Mouse (Mus musculus): ENCODE data around the gene Tph1. TPM values are rescaled to one million over a fixed set of nuclear protein-coding genes. Genes with fewer than 3 reads are reported as not detected.

Gene Tph1
- 0.61 TPM in 1 of 2 replicates, not detected in the other for polyA plus RNA-seq (2014; fragmentation: Nextera tagmentation; extraction: Ambion mirVana)

- Histone ChIP-seq H3K4me1 (replicated peaks; ENCODE audit: control insufficient read depth, insufficient read depth, low read length) (no peaks in the 10 kb centered on the region), H3K36me3 (ENCODE audit: control insufficient read depth, insufficient read depth, low read length) (no peaks in the 10 kb centered on the region), H3K27ac (ENCODE audit: low read depth, low read length) (no peak within 1 kb of the TSS), H3K9ac (ENCODE audit: low read depth, low read length) (0 out of 2 replicates have a peak within 1 kb of the TSS, but pooled peaks have one; percentile 4), H3K27me3 (ENCODE audit: control insufficient read depth, insufficient read depth, low read length) (no peaks in the 10 kb centered on the region; the same call in 1 of the 2 replicates), H3K9me3 (ENCODE audit: control insufficient read depth, low read length) (no peaks in the 10 kb centered on the region), H3K4me2 (replicated peaks; ENCODE audit: low read depth, low read length) (no peak within 1 kb of the TSS), H3K4me3 (ENCODE audit: low read depth, low read length) (no peak within 1 kb of the TSS)
- ATAC-seq (ENCODE audit: low FRiP score), result no peak
- no peak for DNase-seq (ENCODE audit: low spot score)
- WGBS, result 67% methylated on average over 10 of the region's 10 CpGs
These were observed at the start of gene Tph1 for GRCm38 (mm10) chr7:46672160-46672672. Tph1 (minus strand) TSS chr7:46672537.

- ATAC-seq (ENCODE audit: low FRiP score), result no peak
- WGBS, result 77% methylated on average over 9 of the region's 9 CpGs
These were observed 48.1 kb upstream of the Tph1 start for GRCm38 (mm10) chr7:46720460-46720859.

GRCm38 (mm10) chr7:46719526-46719925 lies 47.2 kb upstream of the Tph1 start:
- no peaks in the 10 kb centered on the region for H3K27me3 ChIP-seq (ENCODE audit: control insufficient read depth, insufficient read depth, low read length)
- H3K36me3 ChIP-seq (ENCODE audit: control insufficient read depth, insufficient read depth, low read length), result no peaks in the 10 kb centered on the region
- DNase-seq (ENCODE audit: low spot score), result no peak
- no peak overlapping the region for H3K27ac ChIP-seq (ENCODE audit: low read depth, low read length)
- no peak overlapping the region for H3K4me2 ChIP-seq (replicated peaks; ENCODE audit: low read depth, low read length)
- ATAC-seq (ENCODE audit: low FRiP score), result no peak
- H3K9ac ChIP-seq (ENCODE audit: low read depth, low read length), result no peak overlapping the region
- no peaks in the 10 kb centered on the region for H3K9me3 ChIP-seq (ENCODE audit: control insufficient read depth, low read length)
- no peaks in the 10 kb centered on the region for H3K4me1 ChIP-seq (replicated peaks; ENCODE audit: control insufficient read depth, insufficient read depth, low read length)
- H3K4me3 ChIP-seq (ENCODE audit: low read depth, low read length), result no peak overlapping the region
- 85% methylated on average over 7 of the region's 7 CpGs for WGBS

More at GRCm38 (mm10) chr7:46720460-46720859, 48.1 kb upstream of the Tph1 start:
- DNase-seq (ENCODE audit: low spot score), result no peak
- Histone ChIP-seq H3K9ac (ENCODE audit: low read depth, low read length) (no peak overlapping the region), H3K4me1 (replicated peaks; ENCODE audit: control insufficient read depth, insufficient read depth, low read length) (no peaks in the 10 kb centered on the region), H3K27ac (ENCODE audit: low read depth, low read length) (no peak overlapping the region), H3K4me2 (replicated peaks; ENCODE audit: low read depth, low read length) (no peak overlapping the region), H3K4me3 (ENCODE audit: low read depth, low read length) (no peak overlapping the region), H3K9me3 (ENCODE audit: control insufficient read depth, low read length) (no peaks in the 10 kb centered on the region), H3K36me3 (ENCODE audit: control insufficient read depth, insufficient read depth, low read length) (no peaks in the 10 kb centered on the region), H3K27me3 (ENCODE audit: control insufficient read depth, insufficient read depth, low read length) (no peaks in the 10 kb centered on the region)

- ATAC-seq (ENCODE audit: low FRiP score), result no peak
- Histone ChIP-seq H3K4me2 (replicated peaks; ENCODE audit: low read depth, low read length) (no peak overlapping the region), H3K27me3 (ENCODE audit: control insufficient read depth, insufficient read depth, low read length) (no peaks in the 10 kb centered on the region), H3K36me3 (ENCODE audit: control insufficient read depth, insufficient read depth, low read length) (no peaks in the 10 kb centered on the region), H3K9me3 (ENCODE audit: control insufficient read depth, low read length) (no peaks in the 10 kb centered on the region), H3K4me3 (ENCODE audit: low read depth, low read length) (no peak overlapping the region), H3K27ac (ENCODE audit: low read depth, low read length) (no peak overlapping the region), H3K9ac (ENCODE audit: low read depth, low read length) (no peak overlapping the region), H3K4me1 (replicated peaks; ENCODE audit: control insufficient read depth, insufficient read depth, low read length) (no peaks in the 10 kb centered on the region)
- DNase-seq (ENCODE audit: low spot score), result no peak
- 84% methylated on average over 7 of the region's 7 CpGs for WGBS
These were observed 46.4 kb upstream of the Tph1 start for GRCm38 (mm10) chr7:46718591-46719270.

- no peaks in the 10 kb centered on the region for H3K9me3 ChIP-seq (ENCODE audit: control insufficient read depth, low read length)
- no peak overlapping the region for H3K27ac ChIP-seq (ENCODE audit: low read depth, low read length)
- H3K9ac ChIP-seq (ENCODE audit: low read depth, low read length), result no peak overlapping the region
- 68% methylated on average over 5 of the region's 5 CpGs for WGBS
- H3K36me3 ChIP-seq (ENCODE audit: control insufficient read depth, insufficient read depth, low read length), result no peaks in the 10 kb centered on the region
- ATAC-seq (ENCODE audit: low FRiP score) (no peak), DNase-seq (ENCODE audit: low spot score) (no peak)
- no peak overlapping the region for H3K4me2 ChIP-seq (replicated peaks; ENCODE audit: low read depth, low read length)
- no peak overlapping the region for H3K4me3 ChIP-seq (ENCODE audit: low read depth, low read length)
- no peaks in the 10 kb centered on the region for H3K4me1 ChIP-seq (replicated peaks; ENCODE audit: control insufficient read depth, insufficient read depth, low read length)
- H3K27me3 ChIP-seq (ENCODE audit: control insufficient read depth, insufficient read depth, low read length), result no peaks in the 10 kb centered on the region
These were observed 44.6 kb upstream of the Tph1 start for GRCm38 (mm10) chr7:46716897-46717296.

- Histone ChIP-seq H3K4me3 (ENCODE audit: low read depth, low read length) (no peak within 1 kb of the TSS), H3K4me2 (replicated peaks; ENCODE audit: low read depth, low read length) (no peak within 1 kb of the TSS), H3K9ac (ENCODE audit: low read depth, low read length) (no peak within 1 kb of the TSS), H3K9me3 (ENCODE audit: control insufficient read depth, low read length) (no peaks in the 10 kb centered on the region), H3K36me3 (ENCODE audit: control insufficient read depth, insufficient read depth, low read length) (no peaks in the 10 kb centered on the region), H3K4me1 (replicated peaks; ENCODE audit: control insufficient read depth, insufficient read depth, low read length) (no peaks in the 10 kb centered on the region), H3K27ac (ENCODE audit: low read depth, low read length) (no peak within 1 kb of the TSS), H3K27me3 (ENCODE audit: control insufficient read depth, insufficient read depth, low read length) (no peaks in the 10 kb centered on the region)
- DNase-seq (ENCODE audit: low spot score) (no peak), ATAC-seq (ENCODE audit: low FRiP score) (no peak)
- WGBS, result 92% methylated on average over 5 of the region's 5 CpGs
These were observed 43.3 kb upstream of the Tph1 start, which contains the start of gene Saa3 for GRCm38 (mm10) chr7:46715600-46715999. Saa3 (minus strand) TSS chr7:46715700.

GRCm38 (mm10) chr7:46714518-46714917 lies 42.2 kb upstream of the Tph1 start:
- H3K4me1 ChIP-seq (replicated peaks; ENCODE audit: control insufficient read depth, insufficient read depth, low read length), result no peaks in the 10 kb centered on the region; the same call in 1 of the 2 replicates
- H3K4me2 ChIP-seq (replicated peaks; ENCODE audit: low read depth, low read length), result no peak overlapping the region
- no peaks in the 10 kb centered on the region for H3K27me3 ChIP-seq (ENCODE audit: control insufficient read depth, insufficient read depth, low read length)
- H3K9ac ChIP-seq (ENCODE audit: low read depth, low read length), result no peak overlapping the region
- peak; percentile 71 for DNase-seq (ENCODE audit: low spot score)
- H3K9me3 ChIP-seq (ENCODE audit: control insufficient read depth, low read length), result no peaks in the 10 kb centered on the region
- H3K27ac ChIP-seq (ENCODE audit: low read depth, low read length), result no peak overlapping the region
- H3K4me3 ChIP-seq (ENCODE audit: low read depth, low read length), result no peak overlapping the region
- no peaks in the 10 kb centered on the region for H3K36me3 ChIP-seq (ENCODE audit: control insufficient read depth, insufficient read depth, low read length)
- no peak for ATAC-seq (ENCODE audit: low FRiP score)
- WGBS, result 37% methylated on average over 6 of the region's 6 CpGs

GRCm38 (mm10) chr7:46712250-46712649 lies 39.9 kb upstream of the Tph1 start:
- DNase-seq (ENCODE audit: low spot score), result no peak
- Histone ChIP-seq H3K4me3 (ENCODE audit: low read depth, low read length) (no peak overlapping the region), H3K27me3 (ENCODE audit: control insufficient read depth, insufficient read depth, low read length) (no peaks in the 10 kb centered on the region), H3K9me3 (ENCODE audit: control insufficient read depth, low read length) (no peaks in the 10 kb centered on the region), H3K9ac (ENCODE audit: low read depth, low read length) (no peak overlapping the region), H3K27ac (ENCODE audit: low read depth, low read length) (no peak overlapping the region), H3K36me3 (ENCODE audit: control insufficient read depth, insufficient read depth, low read length) (no peaks in the 10 kb centered on the region), H3K4me1 (replicated peaks; ENCODE audit: control insufficient read depth, insufficient read depth, low read length) (no peaks in the 10 kb centered on the region; the same call in 1 of the 2 replicates), H3K4me2 (replicated peaks; ENCODE audit: low read depth, low read length) (no peak overlapping the region)
- 77% methylated on average over 6 of the region's 6 CpGs for WGBS
- no peak for ATAC-seq (ENCODE audit: low FRiP score)

GRCm38 (mm10) chr7:46710390-46710844 lies 38.1 kb upstream of the Tph1 start, which contains the start of gene Saal1:
Saal1 (minus strand) TSS chr7:46710680.
- Histone ChIP-seq H3K27me3 (ENCODE audit: control insufficient read depth, insufficient read depth, low read length) (no peaks in the 10 kb centered on the region), H3K4me2 (replicated peaks; ENCODE audit: low read depth, low read length) (peak within 1 kb of the TSS; percentile 50), H3K9me3 (ENCODE audit: control insufficient read depth, low read length) (no peaks in the 10 kb centered on the region), H3K4me3 (ENCODE audit: low read depth, low read length) (peak within 1 kb of the TSS; percentile 90), H3K36me3 (ENCODE audit: control insufficient read depth, insufficient read depth, low read length) (no peaks in the 10 kb centered on the region), H3K4me1 (replicated peaks; ENCODE audit: control insufficient read depth, insufficient read depth, low read length) (no peaks in the 10 kb centered on the region; the same call in 1 of the 2 replicates), H3K27ac (ENCODE audit: low read depth, low read length) (peak within 1 kb of the TSS; percentile 71; the same call in 1 of the 2 replicates), H3K9ac (ENCODE audit: low read depth, low read length) (peak within 1 kb of the TSS; percentile 91)
- ATAC-seq (ENCODE audit: low FRiP score), result peak; percentile 97
- under 1% methylated on average over 37 of the region's 38 CpGs for WGBS
- peak; percentile 99 for DNase-seq (ENCODE audit: low spot score)

Data from hindbrain, embryonic 11.5 days (tissue).